ENCODE assay signal across 8 mouse cellular contexts in the genomic region with DNA sequence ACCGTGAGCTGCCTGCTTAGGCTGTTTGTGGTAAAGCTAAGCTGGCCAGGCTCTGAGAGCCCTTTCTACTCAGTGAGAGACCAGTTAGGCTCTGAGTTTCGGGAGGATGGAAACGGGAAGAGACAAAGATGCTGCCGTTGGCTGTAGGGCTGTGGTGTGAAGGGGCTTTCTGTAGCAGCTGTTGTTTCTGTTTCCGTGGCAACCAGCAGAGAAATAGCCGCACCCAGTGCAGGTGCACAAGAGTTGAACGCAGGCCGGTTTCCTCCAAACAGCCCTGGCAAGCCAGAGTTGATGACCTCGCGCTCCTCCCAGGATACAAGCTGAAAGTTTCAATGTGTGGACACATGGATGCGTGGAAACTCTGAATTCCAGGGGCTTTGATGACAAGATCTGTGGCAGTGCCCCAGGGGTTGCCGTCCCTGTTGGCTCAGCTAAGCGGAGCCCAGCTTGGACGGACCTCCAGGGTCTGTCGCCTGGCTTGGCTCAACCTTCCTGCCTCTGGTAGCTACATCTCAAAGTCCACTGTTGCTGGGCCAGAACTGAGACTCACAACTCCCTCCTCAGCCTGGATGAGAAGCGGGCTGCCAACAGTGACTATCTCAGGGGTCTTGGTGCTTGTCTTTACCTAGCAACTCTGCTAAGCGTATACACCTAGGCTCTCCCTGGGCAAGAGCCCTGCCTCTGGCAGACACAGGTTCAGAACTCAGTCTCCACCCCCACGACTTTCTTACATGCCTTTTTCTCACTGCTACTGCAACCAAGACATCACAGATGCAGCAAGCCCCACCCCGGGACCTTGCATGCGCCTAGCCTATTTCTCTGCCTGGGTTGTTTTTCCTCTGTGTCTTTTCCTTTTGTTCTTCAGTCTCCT.
DNase-seq lines count a peak whose midpoint lies in the region; ATAC-seq and TF ChIP-seq lines count a peak whose summit lies in the region.

No protein-coding gene starts in this region.

- H3K9ac ChIP-seq in hindbrain, postnatal 0 days (replicated peaks; ENCODE audit: low read length), result no peak overlapping the region

- no peaks in the 10 kb centered on the region for H3K36me3 ChIP-seq in hindbrain, postnatal 0 days (ENCODE audit: insufficient read depth, low read length)
- H3K36me3 ChIP-seq in spleen, adult 2 months (ENCODE audit: control insufficient read depth, insufficient read depth, low read length), result no peaks in the 10 kb centered on the region

- peak; percentile 44 to 46 for DNase-seq in right cerebral cortex, postnatal 10 days (ENCODE audit: low spot score in 2 of 2)
- DNase-seq in right cerebral cortex, adult 2 months (ENCODE audit: low spot score in 2 of 2), result no peak
- DNase-seq in forelimb bud, embryonic 11.5 days (ENCODE audit: low read depth, low spot score), result peak; percentile 49
- peak; percentile 64 for DNase-seq in hindbrain, postnatal 0 days (ENCODE audit: low spot score)
- peak; percentile 51 to 65 for DNase-seq in lung, postnatal 4 days
- peak; percentile 82 to 98 for DNase-seq in spleen, adult 2 months (ENCODE audit: low read depth in 1 of 2, low spot score in 2 of 2)
- DNase-seq in adrenal gland, postnatal 25 days, result no peak
- DNase-seq in adipocyte (ENCODE audit: low spot score), result no peak

- peak; percentile 22 for TF ChIP-seq POLR2A in spleen, adult 2 months (IDR thresholded peaks at IDR 0.05; ENCODE audit: low read depth, low read length)

- peak; percentile 29 for ATAC-seq in hindbrain, postnatal 0 days

- H3K27ac ChIP-seq in hindbrain, postnatal 0 days, result peak overlapping the region; percentile 58; the same call in 1 of the 2 replicates
- peak overlapping the region; percentile 92 for H3K27ac ChIP-seq in spleen, adult 2 months (ENCODE audit: insufficient read depth, low read length)

- 27% methylated on average over 20 of the region's 20 CpGs for WGBS in hindbrain, postnatal 0 days
- 17% methylated on average over 20 of the region's 20 CpGs for WGBS in spleen, adult 2 months

- H3K27me3 ChIP-seq in hindbrain, postnatal 0 days (ENCODE audit: insufficient read depth, low read length), result no peaks in the 10 kb centered on the region
- H3K27me3 ChIP-seq in spleen, adult 2 months (ENCODE audit: control insufficient read depth, insufficient read depth, low read length), result no peaks in the 10 kb centered on the region

- no peaks in the 10 kb centered on the region for H3K9me3 ChIP-seq in hindbrain, postnatal 0 days (ENCODE audit: low read length)

- H3K4me3 ChIP-seq in hindbrain, postnatal 0 days (ENCODE audit: low read length), result no peak overlapping the region
- H3K4me3 ChIP-seq in spleen, adult 2 months (ENCODE audit: extremely low read depth, insufficient read depth, insufficient read length), result peak overlapping the region; percentile 15; the same call in 1 of the 2 replicates

- no peak for TF ChIP-seq CTCF in hindbrain, postnatal 0 days (IDR thresholded peaks at IDR 0.05; ENCODE audit: low read depth)
- no peak for TF ChIP-seq CTCF in spleen, adult 2 months (IDR thresholded peaks at IDR 0.05; ENCODE audit: extremely low read depth, insufficient read depth, insufficient read length, insufficient replicate concordance)

- H3K4me1 ChIP-seq in hindbrain, postnatal 0 days (ENCODE audit: insufficient read depth, low read length), result peaks cover 25% of the 10 kb centered on the region
- H3K4me1 ChIP-seq in spleen, adult 2 months (ENCODE audit: control insufficient read depth, insufficient read depth, insufficient read length), result peaks cover 42% of the 10 kb centered on the region

- H3K4me2 ChIP-seq in hindbrain, postnatal 0 days (ENCODE audit: low read depth, low read length), result no peak overlapping the region

Comparison
In these comparisons a context has a peak if more than half of its experiments do, and no peak if none do; other contexts are left out.
1. DNase-seq: peak in right cerebral cortex, postnatal 10 days (2 of 2), forelimb bud, embryonic 11.5 days (single experiment), hindbrain, postnatal 0 days (single experiment), lung, postnatal 4 days (2 of 2) and spleen, adult 2 months (2 of 2); none in right cerebral cortex, adult 2 months (0 of 2), adrenal gland, postnatal 25 days (single experiment) and adipocyte (single experiment).